Mouse (Mus musculus): ENCODE data around the gene Slc25a30. TPM values are rescaled to one million over a fixed set of nuclear protein-coding genes. Genes with fewer than 3 reads are reported as not detected.

Gene Slc25a30
- polyA plus RNA-seq, 1 experiment, result 13.0 TPM

GRCm38 (mm10) chr14:75793110-75793509 is 6.3 kb upstream of the Slc25a30 start:
- no peaks in the 10 kb centered on the region for H3K79me2 ChIP-seq (ENCODE audit: control insufficient read depth, insufficient read depth)
- H3K36me3 ChIP-seq (ENCODE audit: control insufficient read depth, insufficient read depth), result no peaks in the 10 kb centered on the region
- no peak for TF ChIP-seq TCF3 (IDR thresholded peaks at IDR 0.05; ENCODE audit: insufficient read length, low read depth)
- TF ChIP-seq REST (IDR thresholded peaks at IDR 0.05; ENCODE audit: insufficient read depth, insufficient read length), result no peak
- no peak for TF ChIP-seq SRF (IDR thresholded peaks at IDR 0.05; ENCODE audit: control insufficient read depth, insufficient read length, low read depth)
- TF ChIP-seq E2F4 (IDR thresholded peaks at IDR 0.05; ENCODE audit: insufficient read depth), result no peak
- no peak for TF ChIP-seq POLR2A (IDR thresholded peaks at IDR 0.05; ENCODE audit: insufficient read length, low read depth)
- no peak for TF ChIP-seq MYOG (IDR thresholded peaks at IDR 0.05; ENCODE audit: control insufficient read depth in 1 of 3, insufficient read depth in 1 of 3, insufficient read length in 2 of 3, low read depth in 2 of 3)
- no peak for TF ChIP-seq POLR2AphosphoS2 (IDR thresholded peaks at IDR 0.05; ENCODE audit: insufficient read length, low read depth)
- no peak for TF ChIP-seq MAX (IDR thresholded peaks at IDR 0.05; ENCODE audit: low read depth)
- TF ChIP-seq MYOD1 (IDR thresholded peaks at IDR 0.05; ENCODE audit: control insufficient read depth in 1 of 3, insufficient read length in 2 of 3, low read depth in 2 of 3), result no peak
- TF ChIP-seq CEBPB (IDR thresholded peaks at IDR 0.05; ENCODE audit: insufficient read depth, poor library complexity, severe bottlenecking), result no peak
- no peak for TF ChIP-seq USF1 (IDR thresholded peaks at IDR 0.05; ENCODE audit: low read depth)
- no peak for TF ChIP-seq TCF12 (IDR thresholded peaks at IDR 0.05; ENCODE audit: insufficient read depth, poor library complexity, severe bottlenecking)

GRCm38 (mm10) chr14:75791372-75791771 is 4.5 kb upstream of the Slc25a30 start:
- Histone ChIP-seq H3K36me3 (ENCODE audit: control insufficient read depth, insufficient read depth) (no peaks in the 10 kb centered on the region), H3K79me2 (ENCODE audit: control insufficient read depth, insufficient read depth) (no peaks in the 10 kb centered on the region), H3K4me3 (no peak overlapping the region), H3K27me3 (ENCODE audit: control insufficient read depth, insufficient read depth, insufficient read length) (no peaks in the 10 kb centered on the region), H3ac (ENCODE audit: control insufficient read depth, insufficient read length) (no peak overlapping the region), H3K4me2 (ENCODE audit: low read depth) (no peak overlapping the region)
- TF ChIP-seq CEBPB (IDR thresholded peaks at IDR 0.05; ENCODE audit: insufficient read depth, poor library complexity, severe bottlenecking) (peak; percentile 56; the same call in 1 of the 2 replicates), MYOG (IDR thresholded peaks at IDR 0.05; ENCODE audit: control insufficient read depth in 1 of 3, insufficient read depth in 1 of 3, insufficient read length in 2 of 3, low read depth in 2 of 3) (no peak)

More at GRCm38 (mm10) chr14:75793110-75793509, 6.3 kb upstream of the Slc25a30 start:
- no peaks in the 10 kb centered on the region for H3K27me3 ChIP-seq (ENCODE audit: control insufficient read depth, insufficient read depth, insufficient read length)
- H3K4me3 ChIP-seq, result no peak overlapping the region
- no peak overlapping the region for H3K4me2 ChIP-seq (ENCODE audit: low read depth)
- H3ac ChIP-seq (ENCODE audit: control insufficient read depth, insufficient read length), result no peak overlapping the region

GRCm38 (mm10) chr14:75790411-75790996 is 3.7 kb upstream of the Slc25a30 start:
- Histone ChIP-seq H3ac (ENCODE audit: control insufficient read depth, insufficient read length) (no peak overlapping the region), H3K4me2 (ENCODE audit: low read depth) (peak overlapping the region; percentile 63), H3K4me3 (no peak overlapping the region), H3K36me3 (ENCODE audit: control insufficient read depth, insufficient read depth) (no peaks in the 10 kb centered on the region), H3K79me2 (ENCODE audit: control insufficient read depth, insufficient read depth) (peaks cover 8% of the 10 kb centered on the region), H3K27me3 (ENCODE audit: control insufficient read depth, insufficient read depth, insufficient read length) (no peaks in the 10 kb centered on the region)
- no peak for TF ChIP-seq USF1 (IDR thresholded peaks at IDR 0.05; ENCODE audit: low read depth)
- TF ChIP-seq MYOG (IDR thresholded peaks at IDR 0.05; ENCODE audit: control insufficient read depth in 1 of 3, insufficient read depth in 1 of 3, insufficient read length in 2 of 3, low read depth in 2 of 3), result no peak
- no peak for TF ChIP-seq CEBPB (IDR thresholded peaks at IDR 0.05; ENCODE audit: insufficient read depth, poor library complexity, severe bottlenecking)
- TF ChIP-seq SRF (IDR thresholded peaks at IDR 0.05; ENCODE audit: control insufficient read depth, insufficient read length, low read depth), result no peak
- TF ChIP-seq MAX (IDR thresholded peaks at IDR 0.05; ENCODE audit: low read depth), result no peak
- TF ChIP-seq POLR2AphosphoS2 (IDR thresholded peaks at IDR 0.05; ENCODE audit: insufficient read length, low read depth), result no peak
- no peak for TF ChIP-seq REST (IDR thresholded peaks at IDR 0.05; ENCODE audit: insufficient read depth, insufficient read length)
- no peak for TF ChIP-seq POLR2A (IDR thresholded peaks at IDR 0.05; ENCODE audit: insufficient read length, low read depth)
- TF ChIP-seq TCF3 (IDR thresholded peaks at IDR 0.05; ENCODE audit: insufficient read length, low read depth), result no peak
- no peak for TF ChIP-seq E2F4 (IDR thresholded peaks at IDR 0.05; ENCODE audit: insufficient read depth)
- no peak for TF ChIP-seq MYOD1 (IDR thresholded peaks at IDR 0.05; ENCODE audit: control insufficient read depth in 1 of 3, insufficient read length in 2 of 3, low read depth in 2 of 3)

GRCm38 (mm10) chr14:75789291-75789690 is 2.5 kb upstream of the Slc25a30 start:
- TF ChIP-seq TCF12 (IDR thresholded peaks at IDR 0.05; ENCODE audit: insufficient read depth, poor library complexity, severe bottlenecking) (no peak), MYOG (IDR thresholded peaks at IDR 0.05; ENCODE audit: control insufficient read depth in 1 of 3, insufficient read depth in 1 of 3, insufficient read length in 2 of 3, low read depth in 2 of 3) (no peak)
- Histone ChIP-seq H3K4me2 (ENCODE audit: low read depth) (no peak overlapping the region), H3K27me3 (ENCODE audit: control insufficient read depth, insufficient read depth, insufficient read length) (no peaks in the 10 kb centered on the region), H3K79me2 (ENCODE audit: control insufficient read depth, insufficient read depth) (peaks cover 11% of the 10 kb centered on the region), H3ac (ENCODE audit: control insufficient read depth, insufficient read length) (no peak overlapping the region), H3K36me3 (ENCODE audit: control insufficient read depth, insufficient read depth) (no peaks in the 10 kb centered on the region), H3K4me3 (no peak overlapping the region)

- Histone ChIP-seq H3K36me3 (ENCODE audit: control insufficient read depth, insufficient read depth) (no peaks in the 10 kb centered on the region), H3K79me2 (ENCODE audit: control insufficient read depth, insufficient read depth) (peaks cover 26% of the 10 kb centered on the region), H3K4me3 (peak overlapping the region; percentile 48), H3K27me3 (ENCODE audit: control insufficient read depth, insufficient read depth, insufficient read length) (no peaks in the 10 kb centered on the region), H3ac (ENCODE audit: control insufficient read depth, insufficient read length) (no peak overlapping the region), H3K4me2 (ENCODE audit: low read depth) (peak overlapping the region; percentile 97)
- TF ChIP-seq POLR2A (IDR thresholded peaks at IDR 0.05; ENCODE audit: insufficient read length, low read depth) (no peak), USF1 (IDR thresholded peaks at IDR 0.05; ENCODE audit: low read depth) (no peak), SRF (IDR thresholded peaks at IDR 0.05; ENCODE audit: control insufficient read depth, insufficient read length, low read depth) (no peak), CEBPB (IDR thresholded peaks at IDR 0.05; ENCODE audit: insufficient read depth, poor library complexity, severe bottlenecking) (no peak), MYOG (IDR thresholded peaks at IDR 0.05; ENCODE audit: control insufficient read depth in 1 of 3, insufficient read depth in 1 of 3, insufficient read length in 2 of 3, low read depth in 2 of 3) (no peak), MAX (IDR thresholded peaks at IDR 0.05; ENCODE audit: low read depth) (no peak), E2F4 (IDR thresholded peaks at IDR 0.05; ENCODE audit: insufficient read depth) (no peak), REST (IDR thresholded peaks at IDR 0.05; ENCODE audit: insufficient read depth, insufficient read length) (no peak), MYOD1 (IDR thresholded peaks at IDR 0.05; ENCODE audit: control insufficient read depth in 1 of 3, insufficient read length in 2 of 3, low read depth in 2 of 3) (no peak), TCF12 (IDR thresholded peaks at IDR 0.05; ENCODE audit: insufficient read depth, poor library complexity, severe bottlenecking) (no peak), TCF3 (IDR thresholded peaks at IDR 0.05; ENCODE audit: insufficient read length, low read depth) (no peak), POLR2AphosphoS2 (IDR thresholded peaks at IDR 0.05; ENCODE audit: insufficient read length, low read depth) (no peak)
Observed at GRCm38 (mm10) chr14:75787794-75788175, 948 bp upstream of the Slc25a30 start.

All from myocyte (in vitro differentiated cells).